Mouse (Mus musculus): ENCODE data around the gene Hyal3.

Hyal3 gene

GRCm38 (mm10) chr9:107598385-107598784 is 17.8 kb downstream of the Hyal3 start:
- DNase-seq = no peak

- no peak for DNase-seq
These were observed 18.8 kb downstream of the Hyal3 start for GRCm38 (mm10) chr9:107599433-107599832.

GRCm38 (mm10) chr9:107599842-107600241 is 19.2 kb downstream of the Hyal3 start:
- peak; percentile 62 to 69 for DNase-seq

- DNase-seq = peak; percentile 47 to 53
These were observed 20.1 kb downstream of the Hyal3 start for GRCm38 (mm10) chr9:107600745-107601144.

- no peak for DNase-seq
These were observed 20.7 kb downstream of the Hyal3 start for GRCm38 (mm10) chr9:107601275-107601674.

GRCm38 (mm10) chr9:107602068-107602648 is 21.5 kb downstream of the Hyal3 start:
- peak; percentile 96 to 99 for DNase-seq

- DNase-seq = no peak
These were observed 22.6 kb downstream of the Hyal3 start for GRCm38 (mm10) chr9:107603251-107603650.

GRCm38 (mm10) chr9:107605041-107605661 is 24.5 kb downstream of the Hyal3 start:
- DNase-seq = peak; percentile 66 to 81

- DNase-seq = peak; percentile 67 to 79
These were observed 26.0 kb downstream of the Hyal3 start for GRCm38 (mm10) chr9:107606591-107606990.

GRCm38 (mm10) chr9:107607036-107607435 is 26.4 kb downstream of the Hyal3 start:
- peak in 1 of 2 experiments; percentile 57 for DNase-seq

- DNase-seq = no peak
These were observed 27.1 kb downstream of the Hyal3 start for GRCm38 (mm10) chr9:107607653-107608245.

- DNase-seq = peak; percentile 52 to 70
These were observed 28.3 kb downstream of the Hyal3 start, which contains the start of gene Sema3b for GRCm38 (mm10) chr9:107608741-107609432. TSS of gene Sema3b (minus strand) at chr9:107609229.

GRCm38 (mm10) chr9:107609433-107609830 is 28.8 kb downstream of the Hyal3 start:
- DNase-seq = no peak

- peak in 1 of 2 experiments; percentile 31 for DNase-seq
These were observed 31.0 kb downstream of the Hyal3 start for GRCm38 (mm10) chr9:107611456-107612190.

GRCm38 (mm10) chr9:107612191-107612944 is 31.8 kb downstream of the Hyal3 start:
- DNase-seq = peak; percentile 99

GRCm38 (mm10) chr9:107612945-107613569 is 32.4 kb downstream of the Hyal3 start:
- DNase-seq = no peak

- DNase-seq = no peak
These were observed 34.4 kb downstream of the Hyal3 start for GRCm38 (mm10) chr9:107615035-107615434.

GRCm38 (mm10) chr9:107617461-107617860 is 36.8 kb downstream of the Hyal3 start:
- DNase-seq = no peak

GRCm38 (mm10) chr9:107618098-107618497 is 37.5 kb downstream of the Hyal3 start:
- DNase-seq = no peak

- peak; percentile 70 to 85 for DNase-seq
These were observed 38.3 kb downstream of the Hyal3 start for GRCm38 (mm10) chr9:107618778-107619545.

- peak in 1 of 2 experiments; percentile 38 for DNase-seq
These were observed 38.9 kb downstream of the Hyal3 start for GRCm38 (mm10) chr9:107619546-107619879.

Data from kidney, postnatal 4 days (tissue).